Mouse (Mus musculus): Measurements from ENCODE around the gene Rpl26. TPM values are rescaled to one million over a fixed set of nuclear protein-coding genes. Genes with fewer than 3 reads are reported as not detected.

The Rpl26 gene
- polyA plus RNA-seq, 1 experiment, result 4,511 TPM

- no peak overlapping the region for H3K4me3 ChIP-seq (ENCODE audit: low read depth, low read length)
- H3K36me3 ChIP-seq (ENCODE audit: control insufficient read depth, insufficient read depth, low read length, poor library complexity, severe bottlenecking), result peaks cover 52% of the 10 kb centered on the region
- H3K9ac ChIP-seq (ENCODE audit: low read depth, poor library complexity, severe bottlenecking), result peak overlapping the region; percentile 96; the same call in 1 of the 2 replicates
- H3K27ac ChIP-seq (ENCODE audit: insufficient read depth, low read length), result peak overlapping the region; percentile 56; the same call in 1 of the 2 replicates
- H3K4me1 ChIP-seq (ENCODE audit: control insufficient read depth, insufficient read depth, low read length), result no peaks in the 10 kb centered on the region
- H3K9me3 ChIP-seq (replicated peaks; ENCODE audit: control insufficient read depth, insufficient read depth, low read length, poor library complexity, severe bottlenecking), result no peaks in the 10 kb centered on the region
- no peak for TF ChIP-seq POLR2A (IDR thresholded peaks at IDR 0.05; ENCODE audit: insufficient read depth, low read length)
- no peak for TF ChIP-seq EP300 (IDR thresholded peaks at IDR 0.05; ENCODE audit: insufficient read depth, low read depth, low read length)
- TF ChIP-seq CTCF (IDR thresholded peaks at IDR 0.05; ENCODE audit: low read depth, low read length), result no peak
- H3K27me3 ChIP-seq (ENCODE audit: control insufficient read depth, insufficient read depth, low read length, poor library complexity, severe bottlenecking), result no peaks in the 10 kb centered on the region
Observed at GRCm38 (mm10) chr11:68904375-68905137, 3.2 kb downstream of the Rpl26 start.

DNA sequence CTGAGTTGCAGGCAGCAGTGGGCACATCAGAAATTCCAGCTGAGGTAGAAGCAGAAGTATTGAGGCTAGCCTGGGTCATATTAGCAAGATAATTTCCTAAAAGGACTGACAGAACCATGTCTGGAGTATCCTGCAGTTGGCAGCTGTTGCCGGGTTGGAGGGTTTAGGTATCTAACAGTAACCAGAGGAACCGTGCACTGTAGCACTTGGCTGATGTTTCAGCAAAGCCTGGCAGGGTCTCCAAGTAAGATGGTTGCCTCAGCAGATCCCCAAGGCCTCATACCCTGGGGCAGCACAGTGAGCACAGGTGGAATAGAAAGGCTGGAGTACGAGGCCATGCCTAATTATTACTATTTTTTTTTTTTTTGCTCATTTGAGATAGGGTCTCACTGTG lies 3.8 kb downstream of the Rpl26 start:
- H3K9me3 ChIP-seq (replicated peaks; ENCODE audit: control insufficient read depth, insufficient read depth, low read length, poor library complexity, severe bottlenecking), result no peaks in the 10 kb centered on the region
- no peaks in the 10 kb centered on the region for H3K4me1 ChIP-seq (ENCODE audit: control insufficient read depth, insufficient read depth, low read length)
- no peaks in the 10 kb centered on the region for H3K27me3 ChIP-seq (ENCODE audit: control insufficient read depth, insufficient read depth, low read length, poor library complexity, severe bottlenecking)
- peak overlapping the region; percentile 56; the same call in 1 of the 2 replicates for H3K27ac ChIP-seq (ENCODE audit: insufficient read depth, low read length)
- H3K36me3 ChIP-seq (ENCODE audit: control insufficient read depth, insufficient read depth, low read length, poor library complexity, severe bottlenecking), result peaks cover 52% of the 10 kb centered on the region
- TF ChIP-seq CTCF (IDR thresholded peaks at IDR 0.05; ENCODE audit: low read depth, low read length), result no peak
- TF ChIP-seq POLR2A (IDR thresholded peaks at IDR 0.05; ENCODE audit: insufficient read depth, low read length), result no peak
- no peak overlapping the region for H3K4me3 ChIP-seq (ENCODE audit: low read depth, low read length)
- H3K9ac ChIP-seq (ENCODE audit: low read depth, poor library complexity, severe bottlenecking), result peak overlapping the region; percentile 31; the same call in 1 of the 2 replicates

DNA sequence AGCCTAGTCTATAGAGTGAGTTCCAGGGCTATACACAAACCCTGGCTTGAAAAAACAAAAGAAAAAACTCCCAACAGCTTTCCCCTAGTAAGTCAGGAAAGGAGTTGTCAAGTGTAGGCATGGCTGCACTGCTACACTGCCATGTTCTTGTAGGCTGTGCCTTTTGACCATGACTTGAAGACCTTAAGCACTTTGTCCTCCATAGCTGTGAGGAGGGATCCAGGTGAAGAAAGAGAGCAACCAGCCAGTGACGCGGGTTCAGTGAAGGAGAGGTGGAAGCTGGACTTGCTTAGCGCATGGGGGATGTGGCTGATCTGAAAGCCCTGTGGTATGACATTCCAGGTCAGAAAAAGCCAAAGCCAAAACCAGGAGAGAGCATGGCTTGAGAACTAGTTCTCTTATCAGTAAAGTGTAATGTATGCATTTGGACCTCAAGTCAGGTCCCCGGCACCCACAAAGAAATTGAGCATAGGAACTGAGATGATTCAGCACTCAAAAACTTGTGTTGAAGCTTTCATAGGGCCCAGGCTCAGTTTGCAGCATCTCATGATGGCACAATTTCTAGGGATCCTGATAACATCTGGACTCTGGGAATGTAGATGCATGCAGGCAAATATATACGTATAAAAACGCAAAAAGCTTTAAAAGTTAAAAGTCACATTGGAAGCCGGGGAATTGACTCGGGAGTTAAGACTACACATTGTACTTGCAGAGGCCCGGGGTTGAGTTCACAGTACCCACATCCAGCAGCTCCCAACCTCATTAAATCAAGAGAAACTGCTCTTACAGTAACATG lies 4.5 kb downstream of the Rpl26 start:
- Histone ChIP-seq H3K27ac (ENCODE audit: insufficient read depth, low read length) (no peak overlapping the region), H3K4me3 (ENCODE audit: low read depth, low read length) (no peak overlapping the region), H3K27me3 (ENCODE audit: control insufficient read depth, insufficient read depth, low read length, poor library complexity, severe bottlenecking) (no peaks in the 10 kb centered on the region), H3K9me3 (replicated peaks; ENCODE audit: control insufficient read depth, insufficient read depth, low read length, poor library complexity, severe bottlenecking) (no peaks in the 10 kb centered on the region), H3K4me1 (ENCODE audit: control insufficient read depth, insufficient read depth, low read length) (no peaks in the 10 kb centered on the region), H3K9ac (ENCODE audit: low read depth, poor library complexity, severe bottlenecking) (no peak overlapping the region), H3K36me3 (ENCODE audit: control insufficient read depth, insufficient read depth, low read length, poor library complexity, severe bottlenecking) (peaks cover 52% of the 10 kb centered on the region)
- TF ChIP-seq EP300 (IDR thresholded peaks at IDR 0.05; ENCODE audit: insufficient read depth, low read depth, low read length) (no peak), CTCF (IDR thresholded peaks at IDR 0.05; ENCODE audit: low read depth, low read length) (no peak), POLR2A (IDR thresholded peaks at IDR 0.05; ENCODE audit: insufficient read depth, low read length) (no peak)

DNA sequence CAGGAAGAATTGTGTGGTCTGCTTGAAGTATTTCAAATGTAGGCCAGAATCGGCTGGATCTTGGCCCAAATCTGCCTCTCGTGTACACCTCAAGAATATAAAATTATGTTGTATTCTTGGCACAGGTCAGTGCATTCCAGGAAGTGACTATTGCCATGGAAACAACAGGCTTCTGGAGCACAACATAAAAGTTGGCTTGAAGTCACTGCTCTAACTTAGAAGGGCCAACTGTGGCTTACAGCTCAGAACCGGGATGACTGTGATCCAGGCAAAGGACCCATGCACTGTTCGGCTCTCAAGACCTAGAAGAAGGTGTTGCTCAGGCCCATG lies 5.0 kb downstream of the Rpl26 start:
- no peaks in the 10 kb centered on the region for H3K9me3 ChIP-seq (replicated peaks; ENCODE audit: control insufficient read depth, insufficient read depth, low read length, poor library complexity, severe bottlenecking)
- H3K4me1 ChIP-seq (ENCODE audit: control insufficient read depth, insufficient read depth, low read length), result no peaks in the 10 kb centered on the region
- TF ChIP-seq CTCF (IDR thresholded peaks at IDR 0.05; ENCODE audit: low read depth, low read length) (no peak), POLR2A (IDR thresholded peaks at IDR 0.05; ENCODE audit: insufficient read depth, low read length) (no peak), EP300 (IDR thresholded peaks at IDR 0.05; ENCODE audit: insufficient read depth, low read depth, low read length) (no peak)
- H3K9ac ChIP-seq (ENCODE audit: low read depth, poor library complexity, severe bottlenecking), result no peak overlapping the region
- H3K27ac ChIP-seq (ENCODE audit: insufficient read depth, low read length), result no peak overlapping the region
- H3K36me3 ChIP-seq (ENCODE audit: control insufficient read depth, insufficient read depth, low read length, poor library complexity, severe bottlenecking), result peaks cover 52% of the 10 kb centered on the region
- no peaks in the 10 kb centered on the region for H3K27me3 ChIP-seq (ENCODE audit: control insufficient read depth, insufficient read depth, low read length, poor library complexity, severe bottlenecking)
- no peak overlapping the region for H3K4me3 ChIP-seq (ENCODE audit: low read depth, low read length)

GRCm38 (mm10) chr11:68907251-68907650 lies 5.9 kb downstream of the Rpl26 start:
- no peak overlapping the region for H3K4me3 ChIP-seq (ENCODE audit: low read depth, low read length)
- H3K36me3 ChIP-seq (ENCODE audit: control insufficient read depth, insufficient read depth, low read length, poor library complexity, severe bottlenecking), result peaks cover 47% of the 10 kb centered on the region
- H3K9ac ChIP-seq (ENCODE audit: low read depth, poor library complexity, severe bottlenecking), result no peak overlapping the region
- no peaks in the 10 kb centered on the region for H3K4me1 ChIP-seq (ENCODE audit: control insufficient read depth, insufficient read depth, low read length)
- no peaks in the 10 kb centered on the region for H3K9me3 ChIP-seq (replicated peaks; ENCODE audit: control insufficient read depth, insufficient read depth, low read length, poor library complexity, severe bottlenecking)
- H3K27me3 ChIP-seq (ENCODE audit: control insufficient read depth, insufficient read depth, low read length, poor library complexity, severe bottlenecking), result no peaks in the 10 kb centered on the region
- TF ChIP-seq EP300 (IDR thresholded peaks at IDR 0.05; ENCODE audit: insufficient read depth, low read depth, low read length), result no peak
- TF ChIP-seq CTCF (IDR thresholded peaks at IDR 0.05; ENCODE audit: low read depth, low read length), result no peak
- no peak for TF ChIP-seq POLR2A (IDR thresholded peaks at IDR 0.05; ENCODE audit: insufficient read depth, low read length)
- H3K27ac ChIP-seq (ENCODE audit: insufficient read depth, low read length), result no peak overlapping the region
